Mouse (Mus musculus): ENCODE results near the gene Als2cr12.
"Not testable (repeated sequence)": the region's sequence is repeated elsewhere in the genome, so short reads cannot be mapped to it uniquely, and the experiment has no call there.

Als2cr12 gene

DNA sequence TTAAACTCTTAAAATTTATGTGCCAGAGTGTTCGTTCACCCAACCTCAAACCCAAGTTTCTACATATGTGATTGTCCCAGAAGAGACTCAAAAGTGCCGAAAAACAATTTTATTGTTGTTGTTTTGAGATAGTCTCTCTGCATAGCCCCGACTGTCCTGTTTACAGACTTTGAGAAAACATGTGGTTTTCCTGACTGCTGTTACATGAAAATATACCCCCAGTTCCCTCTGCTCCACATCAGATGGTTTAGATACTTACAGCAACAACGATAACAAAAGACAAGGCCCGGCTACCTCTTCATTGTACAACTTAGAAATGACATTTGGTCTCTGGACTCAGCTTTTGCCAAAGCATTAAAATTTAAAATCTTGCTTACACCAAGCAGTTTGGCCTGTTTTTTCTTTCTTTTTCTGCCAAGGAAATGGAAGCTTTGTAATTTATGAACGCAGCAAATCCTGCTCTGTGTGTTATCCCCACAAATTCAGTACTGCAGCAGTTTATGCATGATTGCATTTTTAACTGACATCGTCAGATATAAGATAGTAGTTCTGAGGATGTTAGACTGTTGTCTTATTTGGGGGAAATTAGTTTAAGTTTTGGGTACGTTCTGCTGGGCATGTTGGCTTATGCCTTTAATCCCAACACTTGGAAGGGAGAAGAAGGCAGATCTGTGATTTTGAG lies 21.9 kb upstream of the Als2cr12 start:
- DNase-seq, result no peak

GRCm38 (mm10) chr1:58716883-58717220 lies 21.1 kb upstream of the Als2cr12 start:
- DNase-seq, result no peak

- DNase-seq, result no peak
Observed at GRCm38 (mm10) chr1:58716162-58716882, 20.5 kb upstream of the Als2cr12 start.

- DNase-seq, result no peak
Observed at GRCm38 (mm10) chr1:58715536-58715935, 19.7 kb upstream of the Als2cr12 start.

GRCm38 (mm10) chr1:58714361-58714760 lies 18.6 kb upstream of the Als2cr12 start:
- DNase-seq, result no peak

- DNase-seq, result peak; percentile 82 to 84
Observed at GRCm38 (mm10) chr1:58713893-58714231, 18.1 kb upstream of the Als2cr12 start.

GRCm38 (mm10) chr1:58713081-58713892 lies 17.5 kb upstream of the Als2cr12 start:
- DNase-seq, result peak; percentile 65 to 71

DNA sequence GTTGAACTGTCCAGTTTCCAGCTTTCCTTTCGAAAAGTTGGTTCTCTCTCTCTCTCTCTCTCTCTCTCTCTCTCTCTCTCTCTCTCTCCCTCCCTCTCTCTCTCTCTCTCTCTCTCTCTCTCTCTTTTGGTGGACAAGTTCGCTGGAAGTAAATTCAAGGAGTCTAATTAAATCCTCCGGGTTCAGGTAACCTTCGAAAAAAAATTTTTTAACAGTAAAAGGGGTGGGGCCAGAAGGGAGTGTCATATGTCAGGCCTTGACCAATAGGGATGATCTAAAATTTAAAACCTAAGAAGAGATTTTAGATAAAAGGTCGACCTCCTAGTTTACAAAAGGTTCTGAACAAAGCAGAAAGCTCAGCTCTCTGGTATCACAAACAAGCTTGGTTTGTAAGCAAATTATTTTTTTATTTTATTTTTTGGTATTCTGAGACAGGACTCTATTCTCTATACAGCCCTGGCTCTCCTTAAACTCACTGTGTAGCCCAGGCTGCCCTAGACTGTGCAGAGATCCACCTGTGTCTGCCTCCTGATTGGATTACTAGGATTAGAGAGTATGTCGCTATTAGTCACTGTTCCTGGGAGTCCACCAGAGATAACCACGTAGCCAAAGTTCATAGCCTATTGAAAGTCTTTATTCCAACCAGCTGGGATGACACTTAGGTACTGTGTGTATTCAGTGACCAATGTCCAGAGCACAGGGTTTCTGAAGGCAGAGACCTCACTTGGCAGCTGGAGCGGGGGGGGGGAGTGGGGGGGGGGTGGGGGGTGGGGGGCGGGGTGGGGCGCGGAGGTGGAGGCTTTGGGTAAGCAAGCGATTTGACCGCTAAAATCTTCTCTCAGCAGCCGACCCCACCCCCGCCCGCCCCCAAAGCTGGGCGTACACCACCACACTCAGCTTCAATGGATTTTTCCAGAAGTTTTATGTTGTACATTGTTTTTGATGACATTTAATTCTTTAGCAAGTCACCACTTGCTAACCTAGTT lies 16.6 kb upstream of the Als2cr12 start:
- peak; percentile 38 to 41 for DNase-seq

DNA sequence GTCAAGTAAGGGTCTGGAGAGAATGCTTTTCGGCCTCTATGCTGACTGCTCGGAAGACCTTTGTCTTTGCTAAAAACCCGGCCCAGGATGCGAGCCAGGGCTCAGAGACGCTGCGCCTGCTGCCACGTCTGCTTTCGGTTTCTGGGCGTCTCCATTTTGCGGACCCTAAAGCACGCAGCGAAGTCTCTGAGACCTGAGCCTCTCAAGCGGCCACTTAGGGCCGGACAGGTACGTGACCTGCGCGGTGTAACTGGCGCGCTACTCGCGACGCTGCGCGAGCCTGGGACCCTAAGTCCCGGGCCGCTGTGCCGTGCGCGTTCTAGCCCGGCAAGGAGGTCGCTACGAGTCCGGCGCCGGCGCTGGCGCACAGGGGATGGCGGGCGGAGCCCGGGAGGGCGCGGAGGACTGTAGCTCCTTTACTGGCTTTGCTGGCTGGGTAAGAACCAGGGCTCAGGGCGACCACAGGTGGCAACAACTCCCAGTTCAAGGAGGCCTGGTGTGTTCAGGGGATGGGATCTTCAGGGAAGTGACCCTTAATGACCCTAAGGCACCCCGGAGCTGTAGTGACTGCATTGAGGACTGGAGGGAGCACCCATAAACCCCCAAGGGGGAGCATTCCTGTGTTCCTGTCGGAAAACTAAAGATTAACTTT lies 15.7 kb upstream of the Als2cr12 start, which contains the start of gene Cflar:
Gene Cflar, plus strand, starts transcription at position 144 of the 652 bp plus-strand sequence.
- peak; percentile 61 to 72 for DNase-seq

DNA sequence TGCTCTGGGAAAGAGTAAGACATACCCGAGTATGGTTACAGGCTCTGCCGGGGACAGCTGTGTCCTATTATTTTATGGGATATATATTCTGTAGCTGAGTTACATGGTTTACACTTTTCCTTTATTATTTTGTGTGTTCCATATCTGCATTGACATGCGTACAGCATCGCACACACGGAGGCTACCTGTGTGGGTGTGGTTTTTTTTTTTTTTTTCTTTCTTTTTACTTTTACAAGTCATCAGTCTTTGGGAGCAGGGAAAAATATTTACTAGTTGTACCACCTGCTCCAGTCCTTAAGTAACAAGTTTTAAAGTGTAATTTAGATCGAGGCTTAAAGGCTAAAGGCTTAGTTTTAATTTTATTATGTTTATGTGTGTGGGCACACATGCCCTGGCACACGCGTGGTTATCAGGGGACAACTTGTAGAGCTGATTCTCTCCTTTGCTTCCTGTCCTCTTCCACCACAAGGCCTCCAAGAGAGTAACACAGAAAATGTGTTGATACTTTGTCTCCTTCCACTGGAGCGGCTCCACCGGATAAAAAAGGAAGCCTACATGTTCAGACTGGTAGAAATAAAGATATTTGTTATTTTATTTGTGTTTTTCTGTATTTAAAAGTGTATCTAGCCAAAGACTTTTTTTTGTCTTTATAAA lies 15.0 kb upstream of the Als2cr12 start:
- no peak for DNase-seq

DNA sequence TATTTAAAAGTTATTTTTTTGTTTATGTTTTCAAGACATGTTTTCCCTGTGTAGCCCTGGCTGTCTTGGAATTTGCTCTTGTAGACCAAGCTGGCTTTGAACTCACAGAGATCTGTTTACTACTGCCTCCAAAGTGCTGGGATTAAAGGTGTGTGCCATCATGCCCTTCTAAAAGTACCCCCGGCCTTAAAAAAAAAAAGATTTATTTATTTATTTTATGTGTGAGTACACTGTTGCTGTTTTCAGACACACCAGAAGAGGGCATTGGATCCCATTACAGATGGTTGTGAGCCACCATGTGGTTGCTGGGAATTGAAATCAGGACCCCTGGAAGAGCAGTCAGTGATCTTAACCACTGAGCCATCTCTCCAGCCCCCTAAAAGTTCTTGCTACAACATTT lies 14.3 kb upstream of the Als2cr12 start:
- not testable (repeated sequence) for DNase-seq

- DNase-seq, result not testable (repeated sequence)
Observed at GRCm38 (mm10) chr1:58700580-58701162, 4.9 kb upstream of the Als2cr12 start.

GRCm38 (mm10) chr1:58699988-58700387 lies 4.2 kb upstream of the Als2cr12 start:
- no peak for DNase-seq

DNA sequence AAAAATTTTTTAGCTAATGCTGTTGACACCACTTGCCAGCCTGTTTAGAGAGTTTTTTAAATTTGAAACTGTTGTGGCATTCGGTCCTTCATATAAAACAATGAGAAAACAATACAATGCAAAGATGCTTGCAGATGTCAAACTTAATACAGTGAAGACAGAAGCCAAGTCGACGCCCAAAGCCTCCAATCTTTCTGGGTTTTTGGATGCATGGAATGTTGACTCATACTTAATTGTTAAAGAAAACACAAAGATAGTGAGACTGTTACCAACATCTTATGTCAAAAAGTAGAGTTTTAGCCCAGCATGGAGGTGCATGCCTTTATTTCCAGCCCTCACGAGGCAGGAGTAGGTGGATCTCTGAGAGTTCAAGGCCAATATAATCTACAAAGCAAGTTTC lies 3.0 kb upstream of the Als2cr12 start:
- DNase-seq, result no peak

DNA sequence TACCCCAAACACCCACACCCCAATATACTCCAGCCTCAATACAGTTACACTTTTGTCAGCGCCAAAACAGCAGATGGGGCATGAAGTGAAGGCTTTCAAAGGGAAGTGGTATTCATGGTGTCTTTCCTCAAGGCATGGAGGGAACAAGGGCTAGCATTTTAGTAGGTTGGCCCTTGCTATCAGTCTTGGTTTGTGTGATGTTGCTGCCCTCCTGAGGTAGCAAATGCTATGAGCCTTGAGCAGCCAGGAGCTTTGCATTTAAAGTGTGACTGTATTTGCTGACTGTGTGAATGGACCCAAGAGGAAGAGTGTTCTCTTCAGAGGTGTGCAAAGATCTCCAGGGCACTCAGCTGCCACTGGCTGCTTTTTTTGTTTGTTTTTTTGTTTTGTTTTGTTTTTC lies 1.8 kb upstream of the Als2cr12 start:
- peak; percentile 38 to 57 for DNase-seq

DNA sequence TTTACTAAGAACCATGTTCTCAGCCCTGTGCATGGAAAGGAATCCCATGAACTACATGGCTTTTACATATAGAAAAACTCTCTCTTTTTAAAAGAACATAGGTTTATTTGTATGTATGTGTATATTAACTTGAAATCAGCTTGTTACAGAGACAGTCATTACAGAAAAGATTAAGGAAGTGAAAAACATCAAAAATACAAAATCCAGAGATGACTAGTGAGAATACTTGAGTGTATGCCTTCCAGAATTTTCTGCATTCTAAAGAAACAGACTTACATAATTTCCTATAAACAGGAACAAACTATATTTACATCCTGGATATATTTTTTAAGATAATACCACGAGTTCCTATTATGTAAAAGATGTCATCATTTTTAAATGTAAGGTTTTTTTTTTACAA lies 2.1 kb downstream of the Als2cr12 start:
- no peak for DNase-seq

DNA sequence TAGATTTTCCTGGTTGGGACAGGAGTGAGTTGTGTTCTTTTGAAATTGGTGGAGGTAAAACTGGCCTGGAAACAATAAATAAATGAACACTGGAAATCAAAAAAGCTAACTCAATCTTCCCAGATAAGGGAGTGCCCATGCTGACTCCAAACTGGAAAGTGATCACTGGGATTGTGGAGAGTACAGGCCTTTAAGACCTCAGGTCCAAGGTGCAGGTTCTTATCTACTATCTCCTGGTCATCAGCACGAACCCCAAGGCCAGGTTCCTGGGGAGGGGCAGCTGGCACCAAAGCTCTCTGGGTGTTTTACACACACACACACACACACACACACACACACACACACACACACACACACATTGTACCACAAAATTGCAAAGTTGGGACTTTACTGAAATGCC lies 4.1 kb downstream of the Als2cr12 start:
- DNase-seq, result not testable (repeated sequence)

DNA sequence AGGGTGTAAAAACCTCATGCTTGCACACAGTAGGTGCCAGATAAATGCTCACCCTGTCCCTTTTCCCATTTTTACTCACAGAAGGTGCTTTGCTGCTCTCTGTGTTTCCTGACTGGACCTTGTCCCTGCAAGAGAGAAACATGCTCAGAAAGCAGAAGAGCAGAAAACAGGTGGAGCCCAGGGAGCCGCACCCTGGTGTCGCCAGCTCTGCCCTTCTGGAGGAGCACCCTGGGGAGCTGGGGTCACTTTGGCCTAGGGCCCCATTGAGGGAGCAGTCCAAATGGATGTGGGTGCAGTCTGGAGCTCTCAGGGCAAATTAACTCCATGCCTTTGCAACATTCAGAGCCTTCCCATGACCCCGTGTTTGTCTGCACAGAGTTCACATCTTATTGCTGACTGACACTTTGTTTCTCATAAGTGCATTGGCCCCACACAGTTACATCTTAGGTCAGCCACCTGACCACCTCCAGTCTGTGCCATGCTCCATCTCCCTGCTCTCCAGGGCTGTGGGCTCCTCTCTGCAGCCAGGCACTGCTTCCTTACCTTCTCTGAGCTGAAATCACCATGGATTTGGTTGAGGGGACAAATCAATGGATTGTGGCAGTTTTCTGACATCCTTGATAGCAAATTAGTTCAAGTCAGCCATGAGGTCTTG lies 4.8 kb downstream of the Als2cr12 start:
- DNase-seq, result not testable (repeated sequence)

- no peak for DNase-seq
Observed at GRCm38 (mm10) chr1:58690006-58690744, 5.6 kb downstream of the Als2cr12 start.

- no peak for DNase-seq
Observed at GRCm38 (mm10) chr1:58689426-58689825, 6.4 kb downstream of the Als2cr12 start.
